Mouse (Mus musculus) kidney, adult 2 months (tissue): ENCODE results near the gene S100a11.

Source experiments
- CTCF ChIP-seq: fragments of 200-500 bp; conservative IDR thresholded peaks from 2 replicates; pipeline ENCODE4 v1.5.1; 2011; ENCODE audit warnings: low read depth, mild to moderate bottlenecking, control low read depth, low read length, moderate library complexity, mixed read lengths; ENCODE audit not compliant: insufficient read depth, insufficient read length
- POLR2A ChIP-seq: fragments of 200-500 bp; IDR thresholded peaks from one replicate; pipeline ENCODE4 v1.6.1; 2011; ENCODE audit warnings: low read depth, low read length, control low read depth

- TF ChIP-seq CTCF (no peak), POLR2A (no peak)
Observed at GRCm38 (mm10) chr3:93556599-93556998, 36.3 kb downstream of the S100a11 start.
